Mouse (Mus musculus) lung, embryonic 14.5 days (tissue): ENCODE results near the gene Tmigd3. TPM values are rescaled to one million over a fixed set of nuclear protein-coding genes. Genes with fewer than 3 reads are reported as not detected.

Experiments used
- ATAC-seq: fragments of 200-750 bp; cut with Nextera tagmentation; 2 replicates; pipeline ENCODE4 v1.8.0; 2017; ENCODE audit warnings: mild to moderate bottlenecking, moderate TSS enrichment, moderate library complexity; ENCODE audit not compliant: insufficient read depth
- DNase-seq: peaks from one replicate; pipeline ENCODE4 v3.0.0-alpha.2; 2015
- H3K27ac ChIP-seq: fragments of 300-500 bp; sonication (generic); 2 replicates; pipeline ENCODE4 v1.5.1; 2014; ENCODE audit warnings: low read depth, mild to moderate bottlenecking, moderate library complexity
- H3K27me3 ChIP-seq: fragments of 300-500 bp; sonication (generic); 2 replicates; pipeline ENCODE4 v1.6.1; 2014; ENCODE audit warnings: low read length, control low read depth; ENCODE audit not compliant: insufficient read depth
- H3K36me3 ChIP-seq: fragments of 300-500 bp; sonication (generic); 2 replicates; pipeline ENCODE4 v1.6.1; 2014; ENCODE audit warnings: control low read depth; ENCODE audit not compliant: insufficient read depth
- H3K4me1 ChIP-seq: fragments of 300-500 bp; sonication (generic); 2 replicates; pipeline ENCODE4 v1.6.1; 2014; ENCODE audit warnings: antibody characterized with exemption, control low read depth; ENCODE audit not compliant: insufficient read depth
- H3K4me2 ChIP-seq: fragments of 300-500 bp; sonication (generic); 2 replicates; pipeline ENCODE4 v1.6.1; 2014; ENCODE audit warnings: mild to moderate bottlenecking
- H3K4me3 ChIP-seq: fragments of 300-500 bp; sonication (generic); 2 replicates; pipeline ENCODE4 v1.5.1; 2014; ENCODE audit warnings: low read depth, low read length
- H3K9ac ChIP-seq: fragments of 300-500 bp; sonication (generic); 2 replicates; pipeline ENCODE4 v1.6.1; 2014
- H3K9me3 ChIP-seq: fragments of 300-500 bp; sonication (generic); 2 replicates; pipeline ENCODE4 v1.6.1; 2016; ENCODE audit warnings: low read depth, low read length, control low read depth
- CTCF ChIP-seq: IDR thresholded peaks from 2 replicates; pipeline ENCODE4 v1.5.1; 2016; ENCODE audit warnings: antibody characterized with exemption, low read depth
- WGBS: fragments of 180-500 bp; shearing (Covaris S2); extraction: QIAGEN DNeasy Blood & Tissue Kit; methylation state at CpG from one replicate; pipeline ENCODE4 v1.1.7; 2014; 5-methylcytosine and 5-hydroxymethylcytosine counted together
- polyA plus RNA-seq: library from polyadenylated mRNA; unstranded; fragments of >200 nt; fragmentation: Nextera tagmentation; extraction: Ambion mirVana; gene quantifications from 2 replicates; pipeline ENCODE4 v1.2.1, GENCODE M21; 2014

The Tmigd3 gene
- polyA plus RNA-seq, 1 experiment from 2014 or later = 0.22 TPM

GRCm38 (mm10) chr3:105921959-105922358 is 51.3 kb downstream of the Tmigd3 start:
- no peak for TF ChIP-seq CTCF
- 70% methylated on average over 2 of the region's 2 CpGs for WGBS

GRCm38 (mm10) chr3:105924616-105925015 is 53.9 kb downstream of the Tmigd3 start:
- Histone ChIP-seq H3K4me1 (no peaks in the 10 kb centered on the region), H3K27ac (no peak overlapping the region), H3K4me3 (no peak overlapping the region), H3K36me3 (no peaks in the 10 kb centered on the region), H3K9me3 (no peaks in the 10 kb centered on the region), H3K9ac (no peak overlapping the region), H3K27me3 (no peaks in the 10 kb centered on the region), H3K4me2 (no peak overlapping the region)
- ATAC-seq = no peak
- WGBS = 82% methylated on average over 9 of the region's 9 CpGs
- no peak for DNase-seq
- TF ChIP-seq CTCF = no peak

More at GRCm38 (mm10) chr3:105921959-105922358, 51.3 kb downstream of the Tmigd3 start:
- H3K4me2 ChIP-seq = no peak overlapping the region
- no peaks in the 10 kb centered on the region for H3K36me3 ChIP-seq
- H3K4me3 ChIP-seq = no peak overlapping the region
- no peaks in the 10 kb centered on the region for H3K4me1 ChIP-seq
- no peak overlapping the region for H3K9ac ChIP-seq
- H3K9me3 ChIP-seq = no peaks in the 10 kb centered on the region
- ATAC-seq (no peak), DNase-seq (no peak)
- no peak overlapping the region for H3K27ac ChIP-seq
- no peaks in the 10 kb centered on the region for H3K27me3 ChIP-seq

GRCm38 (mm10) chr3:105927561-105928194 is 57.0 kb downstream of the Tmigd3 start:
- Histone ChIP-seq H3K27me3 (no peaks in the 10 kb centered on the region), H3K4me2 (no peak overlapping the region), H3K36me3 (no peaks in the 10 kb centered on the region), H3K4me3 (no peak overlapping the region), H3K9ac (no peak overlapping the region), H3K9me3 (no peaks in the 10 kb centered on the region), H3K4me1 (no peaks in the 10 kb centered on the region), H3K27ac (no peak overlapping the region)
- 80% methylated on average over 7 of the region's 7 CpGs for WGBS
- TF ChIP-seq CTCF = no peak
- ATAC-seq (no peak), DNase-seq (no peak)

- DNase-seq (no peak), ATAC-seq (no peak)
- Histone ChIP-seq H3K4me3 (no peak overlapping the region), H3K4me2 (no peak overlapping the region), H3K9me3 (no peaks in the 10 kb centered on the region), H3K4me1 (no peaks in the 10 kb centered on the region), H3K9ac (no peak overlapping the region), H3K27ac (no peak overlapping the region), H3K36me3 (no peaks in the 10 kb centered on the region), H3K27me3 (no peaks in the 10 kb centered on the region)
- WGBS = 90% methylated on average over 3 of the region's 3 CpGs
- no peak for TF ChIP-seq CTCF
Measured at GRCm38 (mm10) chr3:105928195-105928569, 57.5 kb downstream of the Tmigd3 start.

- Histone ChIP-seq H3K4me1 (no peaks in the 10 kb centered on the region), H3K9me3 (no peaks in the 10 kb centered on the region), H3K27ac (no peak overlapping the region), H3K4me2 (no peak overlapping the region), H3K4me3 (no peak overlapping the region), H3K36me3 (no peaks in the 10 kb centered on the region), H3K27me3 (no peaks in the 10 kb centered on the region), H3K9ac (no peak overlapping the region)
- 78% methylated on average over 6 of the region's 6 CpGs for WGBS
- DNase-seq = no peak
- ATAC-seq = no peak
- TF ChIP-seq CTCF = no peak
Measured at GRCm38 (mm10) chr3:105928781-105929180, 58.1 kb downstream of the Tmigd3 start.

GRCm38 (mm10) chr3:105929821-105930220 is 59.1 kb downstream of the Tmigd3 start:
- Histone ChIP-seq H3K4me1 (no peaks in the 10 kb centered on the region), H3K27ac (no peak overlapping the region), H3K4me2 (no peak overlapping the region), H3K4me3 (no peak overlapping the region), H3K36me3 (no peaks in the 10 kb centered on the region), H3K9me3 (no peaks in the 10 kb centered on the region), H3K27me3 (no peaks in the 10 kb centered on the region), H3K9ac (no peak overlapping the region)
- ATAC-seq (no peak), DNase-seq (no peak)
- TF ChIP-seq CTCF = no peak
- WGBS = 75% methylated on average over 7 of the region's 7 CpGs

GRCm38 (mm10) chr3:105931095-105931494 is 60.4 kb downstream of the Tmigd3 start:
- no peaks in the 10 kb centered on the region for H3K4me1 ChIP-seq
- no peak for ATAC-seq
- no peaks in the 10 kb centered on the region for H3K36me3 ChIP-seq

More at GRCm38 (mm10) chr3:105931095-105931494, 60.4 kb downstream of the Tmigd3 start:
- no peak for TF ChIP-seq CTCF
- Histone ChIP-seq H3K9ac (no peak overlapping the region), H3K4me3 (no peak overlapping the region), H3K27ac (no peak overlapping the region), H3K4me2 (no peak overlapping the region), H3K9me3 (no peaks in the 10 kb centered on the region), H3K27me3 (no peaks in the 10 kb centered on the region)
- 85% methylated on average over 2 of the region's 2 CpGs for WGBS
- no peak for DNase-seq
